Mouse (Mus musculus) embryonic fibroblast, embryonic 13.5 days (primary cell): ENCODE data around the gene Nptn.

ENCODE experiments used
- CTCF ChIP-seq: IDR thresholded peaks from 2 replicates; pipeline ENCODE4 v1.5.1; 2011; ENCODE audit warnings: mild to moderate bottlenecking, control low read depth, low read length, moderate library complexity, borderline replicate concordance; ENCODE audit not compliant: insufficient read depth
- POLR2A ChIP-seq: IDR thresholded peaks from 2 replicates; pipeline ENCODE4 v1.6.1; 2011; ENCODE audit warnings: low read depth, mild to moderate bottlenecking, control low read depth, low read length, moderate library complexity

DNA sequence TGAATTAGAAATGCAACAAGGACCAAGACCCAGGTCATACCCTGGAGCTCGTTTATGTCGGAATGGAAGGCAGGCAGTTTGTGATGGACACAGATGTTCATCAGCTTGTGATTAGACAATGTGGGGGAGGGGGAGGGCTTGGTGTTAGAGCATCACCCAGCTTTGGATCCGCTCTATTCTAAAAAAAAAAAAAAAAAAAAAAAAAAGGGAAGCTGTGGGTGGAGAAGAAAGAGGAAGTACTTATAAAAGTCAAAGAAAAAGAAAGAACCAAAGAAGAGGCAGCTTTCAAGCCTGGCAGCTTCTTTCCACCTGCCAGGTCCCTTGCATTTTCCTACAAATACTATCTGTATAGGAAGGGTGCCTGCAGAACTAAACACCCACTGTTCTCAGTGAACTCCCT, 44.3 kb upstream of the Nptn start:
- TF ChIP-seq CTCF (no peak), POLR2A (no peak)
